Mouse (Mus musculus): ENCODE measurements around the gene Cemip.
A peak's percentile ranks its signal among the peaks of the same experiment; 100 is the strongest.

The Cemip gene

DNA sequence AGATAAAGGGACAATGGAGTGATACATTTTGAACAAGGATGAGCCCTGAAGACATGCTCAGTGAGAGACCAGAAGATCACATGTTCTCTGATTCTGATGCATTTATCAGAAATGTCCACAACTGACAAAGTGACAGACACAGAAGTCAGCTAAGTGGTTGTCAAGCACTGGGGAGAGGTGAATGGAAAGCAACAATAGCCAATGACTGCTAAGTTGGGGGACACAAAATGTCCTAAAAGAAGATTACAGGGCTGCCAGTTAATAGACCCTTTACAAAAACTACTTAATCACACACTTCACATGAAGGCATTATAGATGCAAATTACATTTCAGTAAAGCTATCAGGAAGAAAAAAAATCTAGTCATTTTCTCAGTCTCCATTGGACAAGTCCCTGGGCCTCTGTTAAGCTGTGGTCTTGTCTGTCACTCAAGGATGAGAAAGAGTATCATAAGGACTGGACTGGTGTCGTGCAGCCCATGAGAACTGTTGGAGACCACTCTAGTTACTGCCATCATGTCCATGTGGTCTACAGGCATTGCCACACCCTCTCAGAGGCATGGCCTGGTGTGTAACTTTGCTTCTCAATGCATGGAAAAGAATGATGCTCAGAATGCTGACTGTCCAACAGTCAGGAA lies 59.2 kb downstream of the Cemip start:
- no peak for DNase-seq

DNA sequence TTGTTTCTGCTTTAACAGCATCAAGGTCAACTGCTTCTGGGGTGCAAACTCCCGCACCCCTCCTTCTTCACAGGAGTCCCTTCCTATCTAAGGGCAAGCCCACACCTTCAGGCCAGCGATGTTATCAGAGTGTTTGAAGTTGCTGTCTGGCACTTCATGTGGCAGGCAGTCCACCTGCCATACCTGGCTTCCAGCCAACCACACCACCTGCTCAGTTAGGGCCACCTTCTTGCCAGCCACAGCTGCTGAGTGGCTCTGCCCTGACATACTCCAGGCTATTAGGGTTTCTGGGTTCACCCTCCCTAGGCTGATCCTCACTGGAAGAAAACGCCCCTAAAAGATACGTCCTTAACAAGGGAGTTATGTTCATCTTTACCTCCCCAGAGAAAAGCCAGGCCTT lies 60.2 kb downstream of the Cemip start:
- DNase-seq = peak; percentile 84

DNA sequence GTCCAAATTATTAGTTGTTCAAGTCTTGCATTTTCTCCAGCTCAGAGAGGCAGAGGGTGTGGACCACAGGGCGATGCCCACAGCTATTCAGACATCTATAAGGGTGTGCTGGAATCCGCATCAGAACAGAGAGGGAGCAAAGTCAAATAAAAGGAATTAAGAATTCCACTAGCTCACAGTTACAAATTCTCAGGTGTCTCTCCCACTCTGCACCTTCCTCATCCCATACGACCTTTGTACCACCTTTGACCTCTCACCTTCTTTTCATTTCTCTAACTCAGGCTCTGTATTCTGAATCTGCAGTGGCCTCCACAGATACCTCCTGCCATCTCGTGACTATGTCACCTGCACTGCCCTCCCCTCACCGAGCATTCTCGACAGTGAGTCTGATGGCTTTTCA lies 62.8 kb downstream of the Cemip start:
- no peak for DNase-seq

DNA sequence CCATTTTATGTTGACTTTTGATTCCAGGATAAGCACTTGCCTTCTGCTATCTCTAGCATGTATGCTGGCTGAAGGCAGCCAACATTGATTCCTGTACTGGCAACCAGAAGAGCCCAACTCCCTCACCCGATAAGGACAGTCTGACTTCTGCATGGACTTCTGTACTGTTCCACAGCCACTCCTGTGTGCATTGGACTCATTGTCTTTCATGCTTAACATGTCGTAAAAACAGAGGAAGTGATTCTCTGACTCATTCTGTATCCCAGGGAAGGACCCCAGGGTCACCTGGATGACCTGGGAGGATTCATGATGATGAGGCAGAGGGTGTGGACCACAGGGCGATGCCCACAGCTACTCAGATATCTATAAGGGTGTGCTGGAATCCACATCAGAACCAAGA lies 63.8 kb downstream of the Cemip start:
- DNase-seq = no peak

DNA sequence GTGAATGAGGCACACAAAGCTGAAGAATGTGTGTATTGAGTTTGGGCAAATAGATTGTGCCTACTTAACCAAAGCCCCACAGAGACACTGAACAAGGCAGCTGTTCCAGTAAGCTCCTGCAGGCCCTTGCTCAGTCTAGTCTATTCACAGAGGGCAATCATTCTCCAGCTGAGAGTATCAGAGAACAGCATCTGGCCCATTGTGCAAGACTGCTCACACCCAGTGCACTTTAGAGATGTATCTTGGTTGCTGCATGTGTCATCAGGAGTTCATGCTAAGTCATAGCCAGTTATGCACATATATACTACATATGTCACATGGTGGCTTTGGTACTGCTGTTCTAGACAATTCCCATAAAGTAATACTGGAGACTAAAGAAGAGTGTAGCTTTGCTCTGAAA lies 66.9 kb downstream of the Cemip start:
- DNase-seq = no peak

DNA sequence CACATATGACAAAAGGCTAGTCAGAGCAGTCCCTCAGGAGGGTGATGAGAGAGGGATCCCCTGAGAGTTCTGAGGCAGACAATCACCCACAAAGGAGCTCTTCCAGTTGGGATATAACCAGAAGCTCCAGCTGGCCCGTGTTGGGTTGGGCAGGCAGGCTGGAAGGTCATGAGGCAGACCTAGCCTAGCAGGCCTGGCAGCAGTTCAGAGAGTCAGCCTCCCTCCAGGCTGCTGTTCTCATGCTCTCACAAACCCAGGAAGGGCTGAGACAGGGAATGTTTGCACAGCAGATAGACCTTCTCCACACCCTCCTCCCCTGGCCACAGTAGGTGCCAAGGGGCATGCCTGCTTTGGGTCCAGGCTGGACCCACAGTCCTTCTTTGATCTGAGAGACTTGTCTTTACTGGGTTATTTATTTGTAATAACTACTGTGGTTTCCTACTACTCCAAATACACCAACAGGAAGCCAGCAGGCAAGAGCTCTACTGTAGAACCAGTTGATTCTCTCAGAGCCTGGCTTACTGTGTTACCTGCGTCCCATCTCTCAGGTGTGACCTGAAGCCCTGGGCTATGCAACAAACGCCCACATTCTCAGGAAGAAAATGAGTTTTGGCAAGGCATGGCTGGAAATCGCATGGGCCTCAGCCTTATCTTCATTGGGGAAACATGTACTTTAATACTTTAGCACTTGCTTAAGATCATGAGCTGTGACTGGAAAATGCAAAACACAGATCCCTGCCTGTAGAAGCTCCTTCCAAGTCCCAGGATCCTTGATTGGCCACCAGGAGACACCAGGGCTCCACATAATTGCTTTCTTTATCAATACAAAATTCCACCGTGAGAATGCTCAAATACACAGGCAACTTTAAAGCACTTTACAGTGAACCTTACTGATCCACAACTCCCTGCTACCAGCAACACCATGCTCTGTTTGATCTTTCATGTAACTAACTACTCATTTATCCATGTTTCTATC lies 67.7 kb downstream of the Cemip start:
- peak; percentile 62 for DNase-seq

DNA sequence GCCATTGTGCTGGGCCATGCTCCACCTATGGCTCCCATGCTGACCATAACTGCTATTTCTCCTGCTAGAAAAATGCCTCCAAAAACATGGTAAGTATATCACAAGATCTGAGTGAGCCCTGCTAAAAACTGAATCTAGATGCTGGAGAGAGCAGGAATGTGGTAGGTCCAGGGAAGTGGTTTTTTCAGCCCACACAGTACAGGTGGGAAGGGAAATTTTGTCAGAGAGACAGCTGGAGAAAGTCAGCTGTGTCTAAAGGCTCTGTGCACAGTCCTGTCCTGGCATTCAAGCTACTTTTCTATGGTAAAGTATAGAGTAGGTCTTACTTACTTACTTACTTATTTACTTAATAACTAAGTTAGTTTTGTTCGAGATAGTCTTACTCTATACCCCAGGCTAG lies 71.3 kb downstream of the Cemip start:
- DNase-seq = no peak

DNA sequence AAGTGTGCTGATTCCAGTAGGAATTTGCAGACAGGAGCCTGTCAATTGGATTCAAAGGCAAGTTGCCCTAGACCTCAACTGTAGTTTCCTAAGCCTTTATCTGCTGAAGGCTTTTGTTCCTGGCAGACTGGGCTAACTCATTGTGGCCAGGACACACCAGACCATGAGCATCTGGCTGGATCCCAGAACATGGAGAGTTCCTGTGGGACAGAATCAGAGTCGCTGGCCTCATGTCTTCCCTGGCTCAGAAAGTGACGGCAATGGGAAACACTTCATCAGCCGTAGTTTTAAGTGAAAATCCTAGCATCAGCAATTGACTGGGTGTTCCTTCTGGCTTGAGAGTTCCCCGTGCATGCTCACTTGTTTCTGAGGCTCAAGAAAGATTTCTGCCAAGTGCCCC lies 72.6 kb downstream of the Cemip start:
- DNase-seq = no peak

DNA sequence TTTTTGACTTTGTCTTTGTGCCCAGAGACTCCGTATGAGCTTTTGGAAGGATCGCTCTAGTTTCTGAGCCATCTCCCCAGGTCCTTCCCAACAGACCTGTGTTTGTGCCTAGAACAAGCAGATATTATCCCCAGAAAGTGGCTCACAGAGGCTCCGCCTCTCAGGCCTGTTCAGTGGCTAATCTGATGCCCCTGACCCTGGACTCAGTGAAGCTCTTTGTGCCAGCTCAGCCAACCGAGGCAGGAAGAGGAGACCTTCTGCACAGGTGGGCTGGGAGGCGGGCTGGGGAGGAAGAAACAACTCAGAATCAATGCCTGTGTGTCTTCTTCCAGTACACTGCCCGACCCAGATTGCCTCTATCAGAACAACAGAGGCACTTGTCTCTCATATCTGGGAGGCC lies 81.9 kb downstream of the Cemip start:
- DNase-seq = no peak

DNA sequence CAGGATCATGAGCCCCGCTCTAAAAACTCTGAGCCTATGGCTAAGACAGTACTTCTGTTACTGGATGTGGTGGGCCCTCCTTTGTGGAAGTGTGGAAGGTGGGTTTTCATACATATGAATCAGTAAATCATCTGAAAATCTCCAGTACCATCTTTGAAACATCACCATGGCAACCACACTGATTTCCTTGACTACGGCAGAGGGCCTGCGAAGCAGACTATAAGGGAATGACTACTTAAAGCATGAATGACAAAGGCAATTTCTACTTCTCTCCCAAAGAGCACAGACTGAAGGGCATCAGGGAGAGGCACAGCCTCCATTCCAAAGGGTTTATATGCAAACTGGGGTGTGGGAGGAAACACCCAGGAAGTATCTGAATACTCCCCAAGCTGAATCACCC lies 84.8 kb downstream of the Cemip start:
- no peak for DNase-seq

DNA sequence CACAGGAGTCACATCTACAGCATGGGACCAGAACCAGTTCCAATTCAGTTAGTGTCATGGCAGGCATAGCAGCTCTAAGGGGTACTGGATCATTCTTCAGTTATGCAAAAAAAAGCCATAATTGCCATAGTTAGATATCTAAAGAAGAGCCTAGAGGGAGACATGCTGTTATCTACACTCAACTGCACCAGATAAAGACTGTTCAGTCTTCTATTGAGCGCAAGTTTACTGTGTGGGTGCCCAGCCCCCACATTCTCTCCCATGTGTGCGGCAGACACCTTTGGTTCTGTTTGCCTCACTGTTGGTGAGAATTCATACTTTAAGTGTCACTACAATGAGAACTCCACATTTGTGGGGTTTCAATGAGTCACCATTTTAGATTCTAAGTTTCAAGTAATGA lies 85.6 kb downstream of the Cemip start:
- no peak for DNase-seq

DNA sequence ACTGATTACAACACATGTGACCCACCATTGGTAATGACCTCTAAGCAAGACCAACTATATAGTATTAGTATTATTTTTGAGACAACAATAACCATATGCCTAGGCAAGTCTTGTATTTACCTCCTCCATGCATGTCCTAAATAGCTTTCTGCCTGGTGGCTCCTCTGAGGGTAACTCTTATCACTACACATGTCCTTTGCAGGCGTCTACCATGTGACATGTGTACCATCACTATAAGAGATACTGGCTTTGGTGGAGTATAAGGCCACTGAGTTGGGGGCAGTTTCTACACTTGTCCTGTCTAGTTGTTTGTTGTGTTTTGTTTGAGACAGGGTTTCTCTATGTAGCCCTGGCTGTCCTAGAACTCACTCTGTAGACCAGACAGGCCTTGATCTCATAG lies 86.7 kb downstream of the Cemip start:
- DNase-seq = no peak

DNA sequence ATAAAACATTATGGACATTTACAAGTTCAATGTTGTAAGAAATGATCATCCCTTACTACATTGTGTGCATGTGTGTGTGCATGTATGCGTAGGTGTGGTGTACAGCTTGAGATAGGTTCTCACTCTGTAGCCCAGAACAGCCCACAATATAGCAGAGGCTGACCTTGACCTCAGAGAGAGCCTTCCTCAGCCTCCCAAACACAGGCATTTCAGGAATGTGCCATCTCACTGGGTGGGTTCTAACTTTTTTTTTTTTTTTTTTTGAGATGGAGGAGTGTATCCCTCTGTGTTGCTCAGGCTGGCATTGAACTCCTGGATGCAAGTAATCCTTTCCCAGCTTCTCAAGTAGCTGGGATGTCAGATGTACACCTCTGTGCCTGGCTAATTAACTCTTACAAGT lies 92.0 kb downstream of the Cemip start:
- DNase-seq = no peak

DNA sequence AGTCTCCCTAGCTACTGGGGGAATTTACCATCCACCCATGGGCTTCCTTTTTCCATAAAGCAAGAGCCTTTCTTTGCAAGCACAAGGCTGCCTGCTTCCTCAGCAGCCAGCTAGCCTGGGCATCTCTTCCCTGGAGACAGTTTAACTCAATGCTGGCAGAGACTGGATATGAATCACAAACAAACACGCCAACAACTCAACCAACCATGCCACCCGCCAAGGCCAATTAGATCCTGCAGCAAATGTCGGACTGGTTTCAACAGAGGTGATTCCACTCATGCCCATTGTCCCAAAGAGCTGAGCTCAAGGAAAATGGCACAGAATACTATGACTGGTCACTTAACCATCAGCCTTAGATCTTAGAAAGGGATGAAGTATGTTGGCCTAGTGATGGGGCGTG lies 97.0 kb downstream of the Cemip start:
- no peak for DNase-seq

DNA sequence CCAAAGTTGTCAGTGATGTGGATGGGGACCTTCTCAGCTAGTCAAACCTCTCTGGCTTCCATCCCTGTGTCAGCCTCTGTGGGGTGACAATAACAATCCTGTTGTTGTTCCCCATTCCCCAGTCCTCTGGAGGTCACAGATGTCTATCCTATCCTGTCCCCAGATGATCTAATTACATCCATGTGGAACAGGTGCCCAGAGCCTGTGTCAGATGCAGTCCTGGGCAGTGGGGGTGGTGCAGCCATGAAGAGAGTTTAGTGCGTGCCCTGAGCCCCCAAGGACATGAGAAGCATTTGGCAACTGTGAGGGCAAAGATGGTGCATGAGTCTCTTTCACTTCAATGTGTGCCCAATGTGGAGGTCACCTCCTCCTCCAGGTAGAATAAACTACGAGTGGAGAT lies 100.6 kb downstream of the Cemip start:
- no peak for DNase-seq

DNA sequence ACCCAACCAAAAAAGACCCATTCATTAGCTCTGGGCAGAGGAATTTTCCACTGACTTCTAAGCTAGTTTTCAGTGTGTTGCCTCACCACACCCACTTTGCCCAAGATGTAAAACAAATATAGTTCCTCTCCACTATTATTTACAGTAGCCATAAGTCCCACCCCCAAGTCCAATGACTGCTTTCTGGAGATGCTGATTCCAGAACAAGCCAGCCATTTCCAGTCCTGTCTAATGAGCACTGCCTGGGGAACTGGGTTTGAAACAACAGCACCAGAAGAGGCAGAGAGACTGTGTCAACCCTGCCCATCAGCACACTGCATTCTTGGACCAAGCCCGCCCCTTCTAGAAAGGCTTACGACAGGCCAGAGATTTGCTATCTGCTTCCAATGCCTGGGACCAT lies 103.7 kb downstream of the Cemip start:
- DNase-seq = no peak

DNA sequence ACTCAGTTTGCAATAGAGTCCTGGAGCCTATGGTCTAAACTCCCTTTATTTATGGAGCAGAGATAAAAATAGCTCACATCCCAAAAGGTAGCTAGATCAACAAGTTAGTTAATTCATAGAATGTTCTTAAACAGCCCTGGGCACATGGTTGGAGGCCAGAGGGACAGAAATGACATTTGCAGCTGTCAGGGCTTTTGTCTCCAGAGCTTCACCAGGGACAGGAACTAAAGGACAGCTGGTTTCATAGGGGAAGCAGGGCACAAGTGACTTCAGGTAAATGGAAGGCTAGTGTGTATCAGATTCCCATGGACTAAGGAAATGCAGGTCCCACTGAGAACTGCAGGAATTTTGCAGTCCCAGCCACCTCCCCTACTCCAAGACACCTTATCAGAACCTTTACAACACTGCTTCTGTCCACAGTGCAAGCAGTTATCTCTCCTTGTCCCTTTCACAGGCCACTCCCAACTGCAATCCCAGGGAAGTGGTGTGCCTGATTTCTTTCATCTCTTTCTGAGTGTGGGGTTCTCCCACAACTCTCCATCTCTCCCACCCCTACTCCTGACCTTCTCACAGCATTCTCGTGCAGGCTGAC lies 107.3 kb downstream of the Cemip start:
- DNase-seq = no peak

DNA sequence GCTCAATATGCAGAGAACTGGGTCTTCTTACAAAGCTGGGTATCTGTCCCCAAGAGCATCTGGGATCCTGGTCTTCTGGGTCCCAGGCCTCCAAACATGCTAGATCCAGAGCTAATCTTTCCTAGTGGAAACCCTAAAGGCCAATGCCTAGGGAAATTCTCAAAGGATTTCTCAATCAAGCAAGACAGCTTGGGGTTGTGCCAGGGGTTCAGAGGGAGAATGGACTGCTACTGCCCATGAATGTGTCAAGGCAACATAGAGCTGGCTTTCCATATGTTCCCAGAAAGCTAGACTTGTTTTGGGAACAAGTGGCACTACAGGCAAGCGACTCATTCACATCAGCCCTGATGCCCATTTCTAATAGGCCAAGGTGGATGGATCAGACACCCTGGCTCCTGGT lies 107.9 kb downstream of the Cemip start:
- DNase-seq = no peak

DNA sequence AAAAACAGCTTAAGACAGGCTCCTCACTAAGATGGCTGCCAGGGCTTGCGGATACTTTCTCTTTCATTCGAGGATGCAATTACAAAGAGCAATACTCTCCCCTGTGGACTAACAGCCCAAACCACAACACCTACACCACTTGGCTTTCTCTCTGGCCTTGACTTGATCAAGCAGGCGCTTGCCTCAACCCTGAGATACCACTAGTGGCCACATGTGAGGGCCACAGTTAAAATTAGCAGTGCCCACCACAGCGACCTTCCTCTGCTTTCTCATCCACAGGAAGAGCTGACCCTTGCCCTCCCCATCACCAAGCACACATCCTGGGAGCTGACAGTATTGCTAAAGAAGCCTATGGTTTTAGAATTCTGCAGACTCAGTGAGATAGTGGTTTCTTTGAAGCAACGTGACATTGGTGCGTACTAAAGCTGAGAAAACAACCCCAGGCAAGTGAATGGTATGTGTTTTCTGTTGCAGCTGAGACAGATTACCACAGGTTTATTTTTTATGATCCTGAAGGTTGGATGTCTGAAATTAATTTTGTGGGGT lies 109.8 kb downstream of the Cemip start:
- no peak for DNase-seq

DNA sequence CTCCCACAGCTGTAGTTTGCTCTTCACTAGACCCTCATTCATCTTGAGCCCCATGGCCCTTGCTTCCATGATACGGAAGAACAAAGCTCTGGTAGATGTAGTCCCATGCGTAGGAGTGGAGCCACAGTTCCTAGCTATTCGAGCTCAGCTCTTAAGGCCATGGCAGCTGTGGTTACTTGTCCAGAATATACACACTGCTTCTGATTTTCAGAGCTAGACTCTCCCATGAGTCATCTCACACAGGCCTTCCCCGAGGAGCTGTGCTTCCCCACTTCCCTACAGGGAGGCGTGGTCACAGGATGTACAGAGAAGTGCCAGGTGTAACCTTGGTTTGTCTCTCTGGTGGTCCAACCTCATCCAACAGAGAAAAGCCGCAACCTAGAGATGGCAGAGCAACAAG lies 111.0 kb downstream of the Cemip start:
- DNase-seq = no peak

DNA sequence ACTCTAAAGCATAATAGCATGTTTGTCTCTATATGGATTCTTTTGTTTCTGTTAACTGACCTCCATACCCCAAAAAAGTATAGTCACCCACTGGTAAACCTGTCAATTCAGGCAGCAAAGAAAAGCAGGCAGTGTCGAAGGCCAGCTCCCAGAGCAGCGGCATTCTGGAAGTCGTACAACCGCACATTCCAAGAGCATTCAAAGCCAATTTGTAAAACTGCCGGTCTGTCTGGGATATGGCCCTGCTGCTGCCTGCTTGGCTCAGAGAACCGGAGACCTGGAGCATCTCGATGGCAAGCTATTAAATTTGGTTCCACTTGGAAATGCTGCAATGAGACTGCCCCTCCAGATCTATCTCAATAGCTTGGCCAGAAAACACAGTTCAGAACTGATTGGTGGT lies 113.8 kb downstream of the Cemip start:
- no peak for DNase-seq

DNA sequence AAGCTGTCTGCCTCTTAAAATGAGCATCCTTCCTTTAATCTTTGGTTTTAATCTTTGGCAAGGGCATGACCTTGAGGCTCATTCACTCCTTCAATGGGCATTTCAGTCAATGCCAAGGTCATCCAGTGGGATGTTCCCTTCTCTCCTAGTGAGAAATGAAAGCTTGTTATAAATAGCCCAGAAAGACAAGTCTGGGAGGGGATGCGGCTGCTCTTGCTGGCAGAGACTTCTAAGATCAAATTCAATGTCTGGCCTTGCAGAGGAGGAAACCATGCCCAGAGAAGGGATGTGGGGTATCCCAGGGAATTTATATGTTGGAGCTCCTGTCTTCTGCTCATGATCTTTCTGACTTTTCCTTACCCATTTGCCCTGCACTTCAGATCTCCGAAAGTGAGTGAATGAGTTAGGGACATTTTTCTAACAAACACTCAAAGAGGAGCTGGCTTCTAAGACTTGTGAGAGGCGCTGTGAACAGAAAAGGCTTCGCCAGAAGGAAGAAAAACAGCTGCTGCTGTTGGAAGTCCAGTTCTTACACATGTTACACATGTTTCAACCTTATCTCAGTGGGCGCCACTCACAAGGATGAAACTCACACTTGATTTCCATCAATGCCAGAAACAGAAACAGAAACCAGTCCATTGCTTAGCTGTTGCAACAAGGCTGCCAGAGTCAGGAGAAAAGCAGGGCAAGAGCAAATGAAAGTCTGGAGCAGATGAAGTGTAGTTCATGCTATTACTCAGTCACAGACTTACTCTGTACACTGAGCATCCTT lies 120.1 kb downstream of the Cemip start:
- no peak for DNase-seq

DNA sequence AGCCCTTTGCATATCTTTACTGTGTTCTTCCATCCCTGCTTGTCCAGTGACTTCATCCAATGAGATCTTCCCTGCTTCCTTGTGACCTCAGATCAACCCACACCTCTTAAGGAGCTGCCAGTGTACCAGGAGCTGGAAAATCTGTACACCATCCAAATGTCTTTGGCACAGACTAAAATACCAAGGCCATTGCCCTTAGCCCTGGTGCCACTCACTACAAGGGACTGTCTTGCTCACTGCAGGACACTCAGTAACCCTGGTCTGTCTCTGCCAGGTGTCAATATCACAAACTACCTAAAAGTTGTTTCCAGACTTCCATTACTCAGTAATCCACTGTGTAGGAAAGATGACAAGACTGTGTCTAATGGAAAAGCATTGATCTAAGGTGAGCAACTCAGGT lies 121.1 kb downstream of the Cemip start:
- DNase-seq = no peak

Data from cerebellum, adult 11-12 months (tissue).